Mouse (Mus musculus) forebrain, embryonic 10.5 days (tissue): ENCODE measurements around the gene Zc3h15. TPM values are rescaled to one million over a fixed set of nuclear protein-coding genes. Genes with fewer than 3 reads are reported as not detected.

Source experiments
- DNase-seq: peaks from one replicate; pipeline ENCODE4 v3.0.0-alpha.2; 2017; ENCODE audit warnings: low spot score; ENCODE audit errors: extremely low spot score
- H3K27ac ChIP-seq: fragments of 300-500 bp; sonication (generic); 2 replicates; pipeline ENCODE4 v1.5.1; 2016; ENCODE audit warnings: mild to moderate bottlenecking
- H3K27me3 ChIP-seq: fragments of 300-500 bp; sonication (generic); 2 replicates; pipeline ENCODE4 v1.6.1; 2016; ENCODE audit warnings: mild to moderate bottlenecking; ENCODE audit not compliant: poor library complexity, severe bottlenecking
- H3K36me3 ChIP-seq: fragments of 300-500 bp; sonication (generic); replicated peaks from 2 replicates; pipeline ENCODE4 v1.6.1; 2016; ENCODE audit warnings: mild to moderate bottlenecking, moderate library complexity
- H3K4me1 ChIP-seq: fragments of 300-500 bp; sonication (generic); 2 replicates; pipeline ENCODE4 v1.6.1; 2016
- H3K4me3 ChIP-seq: fragments of 300-500 bp; sonication (generic); 2 replicates; pipeline ENCODE4 v1.5.1; 2016; ENCODE audit warnings: mild to moderate bottlenecking, moderate library complexity
- H3K9me3 ChIP-seq: fragments of 300-500 bp; sonication (generic); 2 replicates; pipeline ENCODE4 v1.6.1; 2016; ENCODE audit warnings: mild to moderate bottlenecking, moderate library complexity
- whole genome bisulfite sequencing: fragments of 180-500 bp; shearing (Covaris S2); methylation state at CpG from one replicate; pipeline ENCODE4 v1.1.7; 2016; 5-methylcytosine and 5-hydroxymethylcytosine counted together
- polyA plus RNA-seq: library from polyadenylated mRNA; unstranded; fragments of >200 nt; fragmentation: Nextera tagmentation; extraction: Ambion mirVana; gene quantifications from 2 replicates; pipeline ENCODE4 v1.2.1, GENCODE M21; 2016

The Zc3h15 gene
- polyA plus RNA-seq = 142 and 152 TPM in 2 replicates

- peak; percentile 92 for DNase-seq
- Histone ChIP-seq H3K4me3 (peak within 1 kb of the TSS; percentile 96), H3K27me3 (no peaks in the 10 kb centered on the region), H3K27ac (peak within 1 kb of the TSS; percentile 98), H3K36me3 (no peaks in the 10 kb centered on the region), H3K4me1 (peaks cover 41% of the 10 kb centered on the region), H3K9me3 (no peaks in the 10 kb centered on the region)
- under 1% methylated on average over 85 of the region's 100 CpGs for WGBS
Measured at GRCm38 (mm10) chr2:83644276-83645252, at the start of gene Zc3h15. TSS of gene Zc3h15 (plus strand) at chr2:83644435.

GRCm38 (mm10) chr2:83620558-83621367 is 23.5 kb upstream of the Zc3h15 start:
- no peaks in the 10 kb centered on the region for H3K36me3 ChIP-seq
- DNase-seq = no peak
- H3K9me3 ChIP-seq = no peaks in the 10 kb centered on the region
- H3K27ac ChIP-seq = no peak overlapping the region
- H3K4me1 ChIP-seq = peaks cover 23% of the 10 kb centered on the region
- H3K4me3 ChIP-seq = no peak overlapping the region
- 90% methylated on average over 11 of the region's 11 CpGs for WGBS
- H3K27me3 ChIP-seq = no peaks in the 10 kb centered on the region

- H3K27ac ChIP-seq = no peak overlapping the region
- H3K9me3 ChIP-seq = no peaks in the 10 kb centered on the region
- H3K4me3 ChIP-seq = no peak overlapping the region
- 92% methylated on average over 4 of the region's 4 CpGs for WGBS
- H3K27me3 ChIP-seq = no peaks in the 10 kb centered on the region
- peaks cover 24% of the 10 kb centered on the region for H3K4me1 ChIP-seq
- no peak for DNase-seq
- no peaks in the 10 kb centered on the region for H3K36me3 ChIP-seq
Measured at GRCm38 (mm10) chr2:83621511-83621910, 22.7 kb upstream of the Zc3h15 start.

- Histone ChIP-seq H3K27me3 (no peaks in the 10 kb centered on the region), H3K36me3 (no peaks in the 10 kb centered on the region), H3K27ac (0 out of 2 replicates have a peak overlapping the region, but pooled peaks have one; percentile 15), H3K4me1 (peaks cover 30% of the 10 kb centered on the region), H3K4me3 (no peak overlapping the region), H3K9me3 (no peaks in the 10 kb centered on the region)
- 67% methylated on average over 11 of the region's 11 CpGs for WGBS
- DNase-seq = no peak
Measured at GRCm38 (mm10) chr2:83622792-83623191, 21.4 kb upstream of the Zc3h15 start.

- Histone ChIP-seq H3K27ac (no peak overlapping the region), H3K4me1 (peaks cover 34% of the 10 kb centered on the region), H3K9me3 (no peaks in the 10 kb centered on the region), H3K36me3 (no peaks in the 10 kb centered on the region), H3K4me3 (no peak overlapping the region), H3K27me3 (no peaks in the 10 kb centered on the region)
- 81% methylated on average over 4 of the region's 4 CpGs for whole genome bisulfite sequencing
- no peak for DNase-seq
Measured at GRCm38 (mm10) chr2:83624045-83624444, 20.2 kb upstream of the Zc3h15 start.

DNA sequence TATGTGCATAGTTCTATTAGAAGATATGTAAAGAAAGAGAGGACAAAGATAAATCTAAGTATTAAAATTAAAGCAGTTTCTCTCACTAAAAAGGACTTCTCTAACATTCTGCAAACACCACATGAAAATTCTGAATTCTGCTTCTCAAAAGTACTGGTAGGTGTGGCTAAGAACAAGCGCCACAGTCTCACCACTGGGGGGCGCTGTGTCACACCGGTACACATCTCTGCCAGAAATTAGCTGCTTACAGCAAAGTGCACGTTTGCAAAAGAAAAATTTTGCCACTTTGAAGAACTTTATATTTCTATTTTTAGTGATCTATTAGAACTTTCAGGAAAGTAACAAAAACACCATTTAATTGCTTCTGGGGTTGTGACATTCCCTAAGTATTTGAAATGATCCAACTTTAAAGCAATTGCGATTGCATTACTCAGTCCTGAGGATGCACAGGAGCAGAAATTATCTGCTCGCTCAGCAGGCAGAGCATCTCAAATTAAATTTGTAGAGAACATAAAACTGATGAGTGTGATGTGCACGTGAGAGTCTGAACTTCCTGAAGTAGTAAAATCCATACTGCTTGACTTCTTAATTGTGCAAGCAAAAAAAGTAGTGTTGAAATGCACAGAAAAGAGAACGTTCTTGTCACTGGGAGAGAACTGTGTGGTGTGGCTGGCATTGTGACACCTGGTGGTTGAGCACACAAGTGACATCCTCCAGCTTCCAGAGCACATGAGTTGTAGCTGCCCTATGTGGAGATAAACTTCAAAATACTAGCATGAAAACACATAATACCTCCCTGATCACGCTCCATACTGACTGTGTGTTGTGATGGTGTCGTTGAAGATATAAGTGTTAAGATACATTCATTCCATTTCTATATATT is 18.8 kb upstream of the Zc3h15 start:
- Histone ChIP-seq H3K4me1 (peaks cover 45% of the 10 kb centered on the region), H3K27me3 (no peaks in the 10 kb centered on the region), H3K9me3 (no peaks in the 10 kb centered on the region), H3K4me3 (peak overlapping the region; percentile 4; the same call in 1 of the 2 replicates), H3K36me3 (no peaks in the 10 kb centered on the region), H3K27ac (no peak overlapping the region)
- WGBS = 35% methylated on average over 10 of the region's 10 CpGs
- peak; percentile 68 for DNase-seq

DNA sequence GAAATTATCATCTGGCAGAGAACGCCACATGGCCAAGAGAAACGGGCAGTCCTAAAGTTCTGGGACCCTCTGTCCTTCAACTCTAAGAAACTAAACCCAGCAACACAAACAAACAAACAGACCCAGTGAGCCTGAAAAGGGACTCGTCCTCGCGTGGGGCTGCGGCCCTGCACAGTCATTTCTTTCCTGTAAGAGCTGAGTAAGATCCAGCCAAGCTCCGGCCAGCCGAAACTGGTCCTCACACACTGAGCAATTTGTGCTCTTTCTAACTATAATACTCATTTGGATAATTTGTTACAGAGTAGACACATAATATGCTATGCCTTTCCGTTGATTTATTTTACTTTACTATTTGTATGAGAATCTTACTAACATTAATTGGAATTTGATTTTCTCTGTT is 17.4 kb upstream of the Zc3h15 start:
- WGBS = 86% methylated on average over 9 of the region's 9 CpGs
- H3K36me3 ChIP-seq = no peaks in the 10 kb centered on the region
- peaks cover 45% of the 10 kb centered on the region for H3K4me1 ChIP-seq
- no peaks in the 10 kb centered on the region for H3K27me3 ChIP-seq
- no peak overlapping the region for H3K4me3 ChIP-seq
- no peak for DNase-seq
- H3K27ac ChIP-seq = no peak overlapping the region
- no peaks in the 10 kb centered on the region for H3K9me3 ChIP-seq

GRCm38 (mm10) chr2:83627495-83627894 is 16.7 kb upstream of the Zc3h15 start:
- H3K36me3 ChIP-seq = no peaks in the 10 kb centered on the region
- H3K9me3 ChIP-seq = no peaks in the 10 kb centered on the region
- no peak overlapping the region for H3K27ac ChIP-seq
- no peaks in the 10 kb centered on the region for H3K27me3 ChIP-seq
- DNase-seq = no peak
- H3K4me1 ChIP-seq = peaks cover 42% of the 10 kb centered on the region
- no peak overlapping the region for H3K4me3 ChIP-seq
- WGBS = 75% methylated on average over 9 of the region's 9 CpGs

GRCm38 (mm10) chr2:83627932-83628331 is 16.3 kb upstream of the Zc3h15 start:
- 90% methylated on average over 6 of the region's 6 CpGs for WGBS
- Histone ChIP-seq H3K27me3 (no peaks in the 10 kb centered on the region), H3K4me1 (peaks cover 38% of the 10 kb centered on the region), H3K4me3 (no peak overlapping the region), H3K9me3 (no peaks in the 10 kb centered on the region), H3K27ac (no peak overlapping the region), H3K36me3 (no peaks in the 10 kb centered on the region)
- no peak for DNase-seq

GRCm38 (mm10) chr2:83641993-83642392 is 2.2 kb upstream of the Zc3h15 start:
- Histone ChIP-seq H3K27me3 (no peaks in the 10 kb centered on the region), H3K36me3 (no peaks in the 10 kb centered on the region), H3K27ac (no peak overlapping the region), H3K4me3 (no peak overlapping the region), H3K4me1 (peaks cover 25% of the 10 kb centered on the region), H3K9me3 (no peaks in the 10 kb centered on the region)
- 94% methylated on average over 1 of the region's 1 CpGs for WGBS
- DNase-seq = no peak

DNA sequence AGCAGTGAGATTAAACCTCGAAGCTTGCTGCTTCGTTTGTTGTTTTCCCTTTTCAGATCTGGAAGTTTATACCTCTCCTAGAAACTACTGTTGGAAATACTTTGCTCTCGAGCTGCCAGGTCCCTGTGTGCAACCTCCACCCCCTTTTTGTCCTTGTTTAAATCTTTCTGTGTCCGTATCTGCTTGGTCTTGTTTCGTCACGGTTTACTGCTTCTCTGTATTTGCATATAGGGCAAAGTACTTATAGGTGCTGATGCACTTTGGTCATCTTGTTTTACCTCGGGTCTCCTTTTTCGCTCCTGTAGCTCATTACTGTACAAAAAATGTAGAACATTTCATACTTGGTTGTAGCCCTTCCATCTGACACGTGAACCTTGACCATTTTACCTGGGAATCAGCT is 4.7 kb downstream of the Zc3h15 start:
- Histone ChIP-seq H3K27ac (no peak overlapping the region), H3K27me3 (no peaks in the 10 kb centered on the region), H3K36me3 (peaks cover 21% of the 10 kb centered on the region), H3K4me1 (peaks cover 35% of the 10 kb centered on the region), H3K4me3 (no peak overlapping the region), H3K9me3 (no peaks in the 10 kb centered on the region)
- WGBS = 92% methylated on average over 9 of the region's 9 CpGs
- no peak for DNase-seq

DNA sequence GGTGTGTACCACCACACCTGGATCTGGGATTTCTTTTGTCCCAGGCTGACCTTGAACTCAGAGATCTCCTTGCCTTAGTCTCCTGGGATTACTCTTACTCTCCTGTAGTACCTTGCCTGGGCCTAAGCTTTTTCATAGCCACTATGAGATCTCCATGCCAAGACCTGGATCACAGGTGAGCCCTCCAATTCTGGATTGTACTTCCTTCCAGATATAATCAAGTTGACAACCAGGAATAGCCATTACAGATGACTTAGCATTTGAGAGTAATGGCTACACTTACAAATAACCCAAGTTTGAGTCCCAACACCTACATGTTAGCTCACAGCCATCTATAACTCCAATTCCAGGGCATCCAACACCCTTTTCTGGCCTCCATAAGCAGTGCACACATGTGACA is 8.4 kb downstream of the Zc3h15 start:
- H3K9me3 ChIP-seq = no peaks in the 10 kb centered on the region
- no peaks in the 10 kb centered on the region for H3K27me3 ChIP-seq
- no peak overlapping the region for H3K27ac ChIP-seq
- no peak overlapping the region for H3K4me3 ChIP-seq
- peaks cover 49% of the 10 kb centered on the region for H3K36me3 ChIP-seq
- peaks cover 10% of the 10 kb centered on the region for H3K4me1 ChIP-seq
- DNase-seq = no peak
